Mouse (Mus musculus) gastrocnemius, adult 8-10 months (tissue): ENCODE results near the gene Wdr25. TPM values are rescaled to one million over a fixed set of nuclear protein-coding genes. Genes with fewer than 3 reads are reported as not detected.

Experiments used
- DNase-seq, 2 experiments: peaks; one replicate each; pipeline ENCODE4 v3.0.0; 2022; ENCODE audit warnings: low spot score in 2 of 2
- total RNA-seq, 4 experiments: library from RNA; stranded (reverse); gene quantifications; 2 replicates each; pipeline ENCODE4 v1.2.4; 2022

The Wdr25 gene
- total RNA-seq, 4 experiments from 2014 or later, result 3.7 to 4.8 (median 4.6) TPM

GRCm38 (mm10) chr12:109057736-109058135, 164.3 kb downstream of the Wdr25 start:
- DNase-seq, result no peak

- DNase-seq, result no peak
Observed at GRCm38 (mm10) chr12:109058660-109059059, 165.2 kb downstream of the Wdr25 start.

- no peak for DNase-seq
Observed at GRCm38 (mm10) chr12:109067561-109068135, 174.2 kb downstream of the Wdr25 start.

GRCm38 (mm10) chr12:109068167-109068653, 174.8 kb downstream of the Wdr25 start, which contains the start of gene Begain:
Gene Begain, minus strand, starts transcription at chr12:109068217.
- no peak for DNase-seq

GRCm38 (mm10) chr12:109068738-109069137, 175.3 kb downstream of the Wdr25 start:
- no peak for DNase-seq

- no peak for DNase-seq
Observed at GRCm38 (mm10) chr12:109069751-109070150, 176.3 kb downstream of the Wdr25 start.

GRCm38 (mm10) chr12:109071248-109071647, 177.8 kb downstream of the Wdr25 start:
- DNase-seq, result no peak

GRCm38 (mm10) chr12:109074106-109074505, 180.7 kb downstream of the Wdr25 start:
- DNase-seq, result no peak

GRCm38 (mm10) chr12:109074777-109075285, 181.4 kb downstream of the Wdr25 start:
- no peak for DNase-seq

- no peak for DNase-seq
Observed at GRCm38 (mm10) chr12:109077036-109077435, 183.6 kb downstream of the Wdr25 start.

Other genes starting within 250 kb of the Wdr25 start
- under 1 TPM in 2 of 4 experiments, not detected in 2; 0.29 to 0.48 TPM for gene Degs2, start 191.3 kb upstream of the Wdr25 start, total RNA-seq
- 10 to 100 TPM; 26.6 to 33.0 (median 29.6) TPM for gene Yy1, start 100.7 kb upstream of the Wdr25 start, total RNA-seq
- gene Slc25a29, start 57.7 kb upstream of the Wdr25 start, total RNA-seq, result 10 to 100 TPM in 1 of 4 experiments, 1 to 10 TPM in 3; 8.5 to 10.5 (median 8.9) TPM
- 1 to 10 TPM; 4.0 to 7.5 (median 5.8) TPM for gene Slc25a47, start 57.6 kb upstream of the Wdr25 start, total RNA-seq
- 10 to 100 TPM; 26.4 to 28.7 (median 28.0) TPM for gene Wars, start 543 bp downstream of the Wdr25 start, total RNA-seq
- under 1 TPM in 2 of 4 experiments, not detected in 2; 0.13 to 0.31 TPM for gene Begain, start 174.6 kb downstream of the Wdr25 start, total RNA-seq